Mouse (Mus musculus): ENCODE results near the gene Tcp11l1. TPM values are rescaled to one million over a fixed set of nuclear protein-coding genes. Genes with fewer than 3 reads are reported as not detected.

The Tcp11l1 gene
- polyA plus RNA-seq (2014; fragmentation: Illumina TruSeq; extraction: RNeasy Lipid Tissue Mini Kit (QIAGEN cat#74804); ENCODE audit: low read depth, low replicate concordance), result 3.9 TPM

GRCm38 (mm10) chr2:104711585-104712485 lies at the start of gene Tcp11l1:
Tcp11l1 (minus strand) TSS chr2:104712169.

GRCm38 (mm10) chr2:104742741-104743064 lies 30.7 kb upstream of the Tcp11l1 start, which contains the start of gene Depdc7:
Depdc7 (minus strand) TSS chr2:104742878.

GRCm38 (mm10) chr2:104716279-104716678 lies 4.3 kb upstream of the Tcp11l1 start, which contains the start of gene Pin1rt1:
Pin1rt1 (minus strand) TSS chr2:104716379.

Other genes with a start within 250 kb of the Tcp11l1 start
- gene Hipk3, start 217.7 kb downstream of the Tcp11l1 start, polyA plus RNA-seq (2014; fragmentation: Illumina TruSeq; extraction: RNeasy Lipid Tissue Mini Kit (QIAGEN cat#74804); ENCODE audit: low read depth, low replicate concordance), result 110 TPM
- gene Cstf3, start 121.6 kb downstream of the Tcp11l1 start, polyA plus RNA-seq (2014; fragmentation: Illumina TruSeq; extraction: RNeasy Lipid Tissue Mini Kit (QIAGEN cat#74804); ENCODE audit: low read depth, low replicate concordance), result 70.9 TPM
- gene Pin1rt1, start 4.2 kb upstream of the Tcp11l1 start, polyA plus RNA-seq (2014; fragmentation: Illumina TruSeq; extraction: RNeasy Lipid Tissue Mini Kit (QIAGEN cat#74804); ENCODE audit: low read depth, low replicate concordance), result 0.78 TPM
- 1.4 TPM for gene Depdc7, start 30.7 kb upstream of the Tcp11l1 start, polyA plus RNA-seq (2014; fragmentation: Illumina TruSeq; extraction: RNeasy Lipid Tissue Mini Kit (QIAGEN cat#74804); ENCODE audit: low read depth, low replicate concordance)
- gene Qser1, start 104.6 kb upstream of the Tcp11l1 start, polyA plus RNA-seq (2014; fragmentation: Illumina TruSeq; extraction: RNeasy Lipid Tissue Mini Kit (QIAGEN cat#74804); ENCODE audit: low read depth, low replicate concordance), result 37.9 TPM
- 0.83 TPM for gene Prrg4, start 137.7 kb upstream of the Tcp11l1 start, polyA plus RNA-seq (2014; fragmentation: Illumina TruSeq; extraction: RNeasy Lipid Tissue Mini Kit (QIAGEN cat#74804); ENCODE audit: low read depth, low replicate concordance)
- 215 TPM for gene Ccdc73, start 155.6 kb upstream of the Tcp11l1 start, polyA plus RNA-seq (2014; fragmentation: Illumina TruSeq; extraction: RNeasy Lipid Tissue Mini Kit (QIAGEN cat#74804); ENCODE audit: low read depth, low replicate concordance)

Data from testis, adult 10 weeks (tissue).